Mouse (Mus musculus): Measurements from ENCODE around the gene Bcorl1. TPM values are rescaled to one million over a fixed set of nuclear protein-coding genes. Genes with fewer than 3 reads are reported as not detected.

The Bcorl1 gene
- 1.6 and 1.9 TPM in 2 replicates for polyA plus RNA-seq (2012)

- H3K27me3 ChIP-seq (ENCODE audit: control insufficient read depth): peaks cover 79% of the 10 kb centered on the region
- no peak for TF ChIP-seq TAL1 (IDR thresholded peaks at IDR 0.05; ENCODE audit: low read length)
- no peak for TF ChIP-seq GATA1 (IDR thresholded peaks at IDR 0.05; ENCODE audit: low read length)
Measured at GRCm38 (mm10) chrX:48341141-48341540, at the start of gene Bcorl1. Gene Bcorl1 (plus strand): TSS chrX:48341358.

GRCm38 (mm10) chrX:48291413-48291812 lies 49.7 kb upstream of the Bcorl1 start:
- TF ChIP-seq TAL1 (IDR thresholded peaks at IDR 0.05; ENCODE audit: low read length) (no peak), GATA1 (IDR thresholded peaks at IDR 0.05; ENCODE audit: low read length) (no peak)
- Histone ChIP-seq H3K4me1 (ENCODE audit: control insufficient read depth) (peaks cover 35% of the 10 kb centered on the region), H3K27me3 (ENCODE audit: control insufficient read depth) (peaks cover 10% of the 10 kb centered on the region; the same call in 1 of the 2 replicates), H3K36me3 (ENCODE audit: control insufficient read depth) (no peaks in the 10 kb centered on the region; the same call in 1 of the 2 replicates), H3K9me3 (ENCODE audit: control insufficient read depth, low read length) (no peaks in the 10 kb centered on the region), H3K4me3 (replicated peaks) (no peak overlapping the region)

More at GRCm38 (mm10) chrX:48341141-48341540, at the start of gene Bcorl1:
- Histone ChIP-seq H3K36me3 (ENCODE audit: control insufficient read depth) (no peaks in the 10 kb centered on the region), H3K9me3 (ENCODE audit: control insufficient read depth, low read length) (peaks cover 9% of the 10 kb centered on the region; the same call in 1 of the 2 replicates), H3K4me1 (ENCODE audit: control insufficient read depth) (peaks cover 42% of the 10 kb centered on the region), H3K4me3 (replicated peaks) (peak within 1 kb of the TSS; percentile 86)

- no peak for TF ChIP-seq GATA1 (IDR thresholded peaks at IDR 0.05; ENCODE audit: low read length)
- TF ChIP-seq TAL1 (IDR thresholded peaks at IDR 0.05; ENCODE audit: low read length): no peak
- no peaks in the 10 kb centered on the region for H3K9me3 ChIP-seq (ENCODE audit: control insufficient read depth, low read length)
- peaks cover 16% of the 10 kb centered on the region for H3K27me3 ChIP-seq (ENCODE audit: control insufficient read depth)
- no peak overlapping the region for H3K4me3 ChIP-seq (replicated peaks)
- H3K36me3 ChIP-seq (ENCODE audit: control insufficient read depth): no peaks in the 10 kb centered on the region; the same call in 1 of the 2 replicates
- H3K4me1 ChIP-seq (ENCODE audit: control insufficient read depth): peaks cover 17% of the 10 kb centered on the region
Measured at GRCm38 (mm10) chrX:48305356-48305755, 35.8 kb upstream of the Bcorl1 start.

- TF ChIP-seq TAL1 (IDR thresholded peaks at IDR 0.05; ENCODE audit: low read length) (no peak), GATA1 (IDR thresholded peaks at IDR 0.05; ENCODE audit: low read length) (no peak)
- Histone ChIP-seq H3K4me1 (ENCODE audit: control insufficient read depth) (peaks cover 70% of the 10 kb centered on the region), H3K36me3 (ENCODE audit: control insufficient read depth) (no peaks in the 10 kb centered on the region; the same call in none of the 2 replicates), H3K27me3 (ENCODE audit: control insufficient read depth) (peaks cover 25% of the 10 kb centered on the region), H3K9me3 (ENCODE audit: control insufficient read depth, low read length) (no peaks in the 10 kb centered on the region), H3K4me3 (replicated peaks) (peak overlapping the region; percentile 64)
Measured at GRCm38 (mm10) chrX:48310706-48311517, 30.2 kb upstream of the Bcorl1 start.

GRCm38 (mm10) chrX:48311727-48312126 lies 29.4 kb upstream of the Bcorl1 start:
- peaks cover 25% of the 10 kb centered on the region for H3K27me3 ChIP-seq (ENCODE audit: control insufficient read depth)
- no peak for TF ChIP-seq GATA1 (IDR thresholded peaks at IDR 0.05; ENCODE audit: low read length)
- 0 out of 3 replicates have a peak, but pooled peaks have one; percentile 9 for TF ChIP-seq TAL1 (IDR thresholded peaks at IDR 0.05; ENCODE audit: low read length)
- peaks cover 74% of the 10 kb centered on the region for H3K4me1 ChIP-seq (ENCODE audit: control insufficient read depth)
- H3K4me3 ChIP-seq (replicated peaks): peak overlapping the region; percentile 64
- H3K9me3 ChIP-seq (ENCODE audit: control insufficient read depth, low read length): no peaks in the 10 kb centered on the region
- H3K36me3 ChIP-seq (ENCODE audit: control insufficient read depth): no peaks in the 10 kb centered on the region; the same call in none of the 2 replicates

- TF ChIP-seq TAL1 (IDR thresholded peaks at IDR 0.05; ENCODE audit: low read length): no peak
- no peak for TF ChIP-seq GATA1 (IDR thresholded peaks at IDR 0.05; ENCODE audit: low read length)
Measured at GRCm38 (mm10) chrX:48314530-48315079, 26.6 kb upstream of the Bcorl1 start.

GRCm38 (mm10) chrX:48317444-48317843 lies 23.7 kb upstream of the Bcorl1 start:
- Histone ChIP-seq H3K9me3 (ENCODE audit: control insufficient read depth, low read length) (no peaks in the 10 kb centered on the region), H3K36me3 (ENCODE audit: control insufficient read depth) (no peaks in the 10 kb centered on the region; the same call in 1 of the 2 replicates), H3K4me3 (replicated peaks) (peak overlapping the region; percentile 8), H3K27me3 (ENCODE audit: control insufficient read depth) (peaks cover 10% of the 10 kb centered on the region), H3K4me1 (ENCODE audit: control insufficient read depth) (peaks cover 71% of the 10 kb centered on the region)
- no peak for TF ChIP-seq GATA1 (IDR thresholded peaks at IDR 0.05; ENCODE audit: low read length)
- TF ChIP-seq TAL1 (IDR thresholded peaks at IDR 0.05; ENCODE audit: low read length): no peak

More at GRCm38 (mm10) chrX:48314530-48315079, 26.6 kb upstream of the Bcorl1 start:
- Histone ChIP-seq H3K4me3 (replicated peaks) (peak overlapping the region; percentile 75), H3K9me3 (ENCODE audit: control insufficient read depth, low read length) (no peaks in the 10 kb centered on the region), H3K4me1 (ENCODE audit: control insufficient read depth) (peaks cover 96% of the 10 kb centered on the region), H3K27me3 (ENCODE audit: control insufficient read depth) (peaks cover 20% of the 10 kb centered on the region), H3K36me3 (ENCODE audit: control insufficient read depth) (no peaks in the 10 kb centered on the region; the same call in none of the 2 replicates)

- Histone ChIP-seq H3K9me3 (ENCODE audit: control insufficient read depth, low read length) (no peaks in the 10 kb centered on the region), H3K27me3 (ENCODE audit: control insufficient read depth) (peaks cover 10% of the 10 kb centered on the region), H3K4me1 (ENCODE audit: control insufficient read depth) (peaks cover 63% of the 10 kb centered on the region), H3K36me3 (ENCODE audit: control insufficient read depth) (no peaks in the 10 kb centered on the region), H3K4me3 (replicated peaks) (peak overlapping the region; percentile 34)
- no peak for TF ChIP-seq GATA1 (IDR thresholded peaks at IDR 0.05; ENCODE audit: low read length)
- no peak for TF ChIP-seq TAL1 (IDR thresholded peaks at IDR 0.05; ENCODE audit: low read length)
Measured at GRCm38 (mm10) chrX:48318194-48318593, 23.0 kb upstream of the Bcorl1 start.
